Mouse (Mus musculus): ENCODE results near the gene Cd276. TPM values are rescaled to one million over a fixed set of nuclear protein-coding genes. Genes with fewer than 3 reads are reported as not detected.
A peak's percentile ranks its signal among the peaks of the same experiment; 100 is the strongest.

Gene Cd276
- 33.4 and 36.0 TPM in 2 replicates for polyA plus RNA-seq (2015; fragmentation: Nextera tagmentation; extraction: Ambion mirVana)

DNA sequence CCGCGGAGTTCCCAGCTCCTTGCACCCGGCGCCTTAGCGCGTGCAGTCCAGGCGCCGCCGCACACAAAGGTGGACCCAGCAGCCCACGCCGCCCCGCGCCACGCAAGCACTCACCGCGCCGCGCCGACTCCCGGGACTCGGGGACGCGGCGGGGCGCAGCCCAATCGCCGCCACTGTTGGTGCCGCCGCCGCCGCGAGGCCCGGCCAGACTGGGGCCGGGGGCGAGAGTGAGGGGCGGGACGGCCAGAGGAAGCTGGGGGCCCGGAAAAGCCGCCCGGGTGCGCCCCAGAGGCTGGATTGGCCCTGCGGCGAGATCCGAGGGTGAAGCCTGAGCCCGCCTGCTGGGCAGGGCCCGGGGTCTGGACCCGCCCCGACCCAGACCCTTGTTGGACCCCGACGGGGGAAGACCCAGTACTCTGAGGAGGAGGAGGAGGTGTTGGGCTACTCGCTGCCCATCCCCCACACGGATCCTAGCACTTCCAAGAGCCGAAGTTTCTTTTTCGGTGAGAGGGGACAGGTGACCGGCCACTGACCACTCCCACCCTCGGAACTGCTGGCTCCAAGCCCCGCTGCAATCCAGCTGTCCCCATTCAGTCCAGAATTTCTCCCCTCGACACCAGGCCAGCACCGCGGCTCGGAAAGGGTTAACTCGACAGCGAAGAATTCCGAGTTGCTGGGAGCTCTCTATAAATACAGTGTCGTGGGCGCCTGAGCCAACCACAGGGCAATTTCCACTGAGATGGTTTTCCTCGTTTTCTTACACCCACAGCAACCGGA, at the start of gene Cd276:
Cd276 (minus strand) TSS at position 530 of the 777 bp plus-strand sequence.
- Histone ChIP-seq H3K27ac (ENCODE audit: low read length) (peak within 1 kb of the TSS; percentile 95), H3K27me3 (replicated peaks; ENCODE audit: control insufficient read depth, insufficient read depth, low read length) (no peaks in the 10 kb centered on the region), H3K4me2 (ENCODE audit: low read length) (peak within 1 kb of the TSS; percentile 88), H3K36me3 (ENCODE audit: control insufficient read depth, insufficient read depth) (no peaks in the 10 kb centered on the region), H3K4me1 (replicated peaks; ENCODE audit: control insufficient read depth, insufficient read depth, low read length) (peaks cover 30% of the 10 kb centered on the region), H3K4me3 (replicated peaks; ENCODE audit: low read length) (peak within 1 kb of the TSS; percentile 94), H3K9me3 (ENCODE audit: control insufficient read depth, low read length) (no peaks in the 10 kb centered on the region), H3K9ac (replicated peaks; ENCODE audit: low read depth, low read length) (peak within 1 kb of the TSS; percentile 99)
- WGBS = under 1% methylated on average over 66 of the region's 68 CpGs
- peak; percentile 79 for ATAC-seq

DNA sequence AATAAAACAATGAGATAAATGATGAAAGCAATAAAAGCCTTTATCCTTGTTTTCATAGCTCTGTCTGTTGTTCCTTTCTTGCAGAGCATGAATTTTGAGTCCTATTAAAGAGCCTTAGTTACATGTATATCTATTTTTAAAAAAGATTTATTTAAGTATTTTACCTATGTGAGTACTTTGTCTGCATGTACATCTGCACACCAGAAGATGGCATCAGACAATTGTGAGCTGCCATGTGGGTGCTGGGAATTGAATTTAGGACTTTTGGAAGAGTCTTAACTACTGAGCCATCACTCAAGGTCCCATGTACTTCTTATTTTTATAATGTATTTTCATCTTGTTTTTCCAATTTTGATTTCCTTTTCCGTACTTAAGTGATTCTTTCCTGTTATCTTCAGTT, 40.1 kb upstream of the Cd276 start:
- Histone ChIP-seq H3K36me3 (ENCODE audit: control insufficient read depth, insufficient read depth) (no peaks in the 10 kb centered on the region), H3K4me1 (replicated peaks; ENCODE audit: control insufficient read depth, insufficient read depth, low read length) (no peaks in the 10 kb centered on the region; the same call in 1 of the 2 replicates), H3K27me3 (replicated peaks; ENCODE audit: control insufficient read depth, insufficient read depth, low read length) (no peaks in the 10 kb centered on the region), H3K9me3 (ENCODE audit: control insufficient read depth, low read length) (no peaks in the 10 kb centered on the region), H3K27ac (ENCODE audit: low read length) (no peak overlapping the region), H3K4me2 (ENCODE audit: low read length) (no peak overlapping the region), H3K9ac (replicated peaks; ENCODE audit: low read depth, low read length) (no peak overlapping the region), H3K4me3 (replicated peaks; ENCODE audit: low read length) (no peak overlapping the region)
- WGBS = 95% methylated on average over 1 of the region's 1 CpGs
- ATAC-seq = no peak

DNA sequence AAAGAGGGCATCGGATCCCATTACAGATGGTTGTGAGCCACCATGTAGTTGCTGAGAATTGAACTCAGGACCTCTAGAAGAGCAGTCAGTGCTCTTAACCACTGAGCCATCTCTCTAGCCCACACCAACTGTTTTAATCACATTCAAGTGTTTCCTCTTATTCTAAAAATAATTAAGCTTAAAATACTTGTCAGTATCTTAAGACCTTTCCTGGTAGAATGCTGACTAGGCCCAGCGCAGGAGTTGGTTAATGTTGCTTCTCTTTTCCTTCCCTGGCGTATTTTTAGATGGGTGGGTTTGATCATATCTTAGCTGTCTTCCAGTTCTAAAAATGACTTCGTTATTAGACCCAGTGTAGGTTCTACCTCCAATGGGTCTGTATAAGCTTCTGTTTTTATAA, 33.4 kb upstream of the Cd276 start:
- no peak overlapping the region for H3K27ac ChIP-seq (ENCODE audit: low read length)
- no peaks in the 10 kb centered on the region for H3K36me3 ChIP-seq (ENCODE audit: control insufficient read depth, insufficient read depth)
- H3K9me3 ChIP-seq (ENCODE audit: control insufficient read depth, low read length) = no peaks in the 10 kb centered on the region
- no peak overlapping the region for H3K4me2 ChIP-seq (ENCODE audit: low read length)
- H3K4me1 ChIP-seq (replicated peaks; ENCODE audit: control insufficient read depth, insufficient read depth, low read length) = 0 out of 2 replicates have a peak, but pooled peaks cover 3% of the 10 kb centered on the region
- no peaks in the 10 kb centered on the region for H3K27me3 ChIP-seq (replicated peaks; ENCODE audit: control insufficient read depth, insufficient read depth, low read length)
- 93% methylated on average over 4 of the region's 4 CpGs for WGBS
- H3K9ac ChIP-seq (replicated peaks; ENCODE audit: low read depth, low read length) = no peak overlapping the region
- H3K4me3 ChIP-seq (replicated peaks; ENCODE audit: low read length) = no peak overlapping the region
- ATAC-seq = no peak

DNA sequence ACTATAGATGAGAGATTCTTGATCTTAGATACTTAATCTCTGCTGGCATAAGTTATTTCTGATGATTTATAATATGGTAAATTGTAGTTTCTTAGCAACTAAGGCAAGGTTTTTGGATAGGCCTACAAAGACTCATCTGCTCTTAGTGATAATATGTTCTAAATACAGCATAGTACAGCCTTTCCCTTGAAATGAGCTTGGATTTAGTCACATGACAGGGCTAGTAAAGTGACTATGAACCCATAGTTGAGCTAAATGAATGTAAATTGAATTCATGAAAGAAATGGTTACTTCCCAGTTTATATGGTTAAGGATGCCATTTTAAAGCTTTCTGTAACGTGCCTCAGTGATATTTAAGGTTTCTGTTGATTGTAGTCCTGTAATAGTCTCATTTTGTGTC, 29.1 kb upstream of the Cd276 start:
- 66% methylated on average over 1 of the region's 1 CpGs for WGBS
- Histone ChIP-seq H3K9ac (replicated peaks; ENCODE audit: low read depth, low read length) (no peak overlapping the region), H3K27me3 (replicated peaks; ENCODE audit: control insufficient read depth, insufficient read depth, low read length) (no peaks in the 10 kb centered on the region), H3K4me1 (replicated peaks; ENCODE audit: control insufficient read depth, insufficient read depth, low read length) (peaks cover 12% of the 10 kb centered on the region), H3K9me3 (ENCODE audit: control insufficient read depth, low read length) (no peaks in the 10 kb centered on the region), H3K4me2 (ENCODE audit: low read length) (no peak overlapping the region), H3K36me3 (ENCODE audit: control insufficient read depth, insufficient read depth) (no peaks in the 10 kb centered on the region), H3K27ac (ENCODE audit: low read length) (no peak overlapping the region), H3K4me3 (replicated peaks; ENCODE audit: low read length) (no peak overlapping the region)
- no peak for ATAC-seq

DNA sequence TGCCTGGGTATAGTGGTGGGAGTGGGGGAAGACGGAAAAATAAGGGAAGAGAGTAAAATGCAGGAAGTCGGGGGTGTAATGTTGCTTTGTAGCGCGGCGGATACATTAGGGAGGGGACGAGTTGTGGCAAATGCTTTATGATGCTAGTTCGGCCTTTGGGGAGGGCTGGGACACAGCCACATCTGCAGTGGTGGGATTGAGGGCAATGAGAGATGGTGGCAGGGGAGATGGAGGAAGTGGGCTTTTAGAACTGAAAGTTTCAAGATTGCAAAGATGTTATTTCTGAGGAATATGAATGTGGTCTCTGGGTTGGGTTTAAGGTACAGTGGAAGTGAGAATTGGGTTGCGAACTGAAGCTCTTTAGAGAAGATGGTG, 28.0 kb upstream of the Cd276 start:
- under 1% methylated on average over 8 of the region's 8 CpGs for WGBS
- Histone ChIP-seq H3K36me3 (ENCODE audit: control insufficient read depth, insufficient read depth) (no peaks in the 10 kb centered on the region), H3K9ac (replicated peaks; ENCODE audit: low read depth, low read length) (peak overlapping the region; percentile 96), H3K27ac (ENCODE audit: low read length) (peak overlapping the region; percentile 98), H3K4me1 (replicated peaks; ENCODE audit: control insufficient read depth, insufficient read depth, low read length) (peaks cover 12% of the 10 kb centered on the region), H3K4me2 (ENCODE audit: low read length) (peak overlapping the region; percentile 92), H3K9me3 (ENCODE audit: control insufficient read depth, low read length) (no peaks in the 10 kb centered on the region), H3K27me3 (replicated peaks; ENCODE audit: control insufficient read depth, insufficient read depth, low read length) (no peaks in the 10 kb centered on the region), H3K4me3 (replicated peaks; ENCODE audit: low read length) (peak overlapping the region; percentile 97)
- ATAC-seq = no peak

DNA sequence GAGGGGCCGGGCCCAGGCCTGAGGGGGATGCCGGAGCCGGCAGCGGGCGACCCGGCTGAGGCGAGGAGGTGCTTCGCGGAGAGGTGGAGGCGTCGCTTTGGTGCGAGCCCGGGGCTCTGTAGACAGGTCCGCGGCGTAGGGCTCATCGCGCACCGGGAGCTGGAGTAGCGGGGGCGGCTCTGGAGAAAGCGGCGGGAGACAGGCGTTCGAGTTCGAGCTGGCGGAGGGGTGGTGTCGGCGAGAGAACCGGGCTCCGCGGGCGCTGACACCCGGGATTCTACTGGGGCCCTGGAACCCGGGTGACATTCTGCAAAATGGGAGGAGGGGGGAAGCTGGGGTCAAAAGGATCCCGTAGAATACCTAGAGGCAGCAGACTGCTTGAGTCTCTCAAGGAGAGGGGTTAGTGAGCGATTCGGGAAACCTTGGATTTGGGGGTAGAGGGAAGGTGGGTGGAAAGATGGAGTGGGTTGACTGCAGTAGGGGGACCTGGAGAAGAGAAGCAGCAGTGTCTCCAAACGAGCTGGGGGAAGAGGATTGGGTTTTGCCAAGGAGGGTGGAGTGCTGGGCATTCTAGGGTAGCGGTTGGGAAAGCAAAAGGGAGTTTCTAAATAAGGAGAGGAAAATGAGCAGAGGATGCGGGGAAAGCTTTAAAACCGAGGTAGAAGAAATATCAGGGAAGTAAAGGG, 27.5 kb upstream of the Cd276 start:
- no peaks in the 10 kb centered on the region for H3K27me3 ChIP-seq (replicated peaks; ENCODE audit: control insufficient read depth, insufficient read depth, low read length)

DNA sequence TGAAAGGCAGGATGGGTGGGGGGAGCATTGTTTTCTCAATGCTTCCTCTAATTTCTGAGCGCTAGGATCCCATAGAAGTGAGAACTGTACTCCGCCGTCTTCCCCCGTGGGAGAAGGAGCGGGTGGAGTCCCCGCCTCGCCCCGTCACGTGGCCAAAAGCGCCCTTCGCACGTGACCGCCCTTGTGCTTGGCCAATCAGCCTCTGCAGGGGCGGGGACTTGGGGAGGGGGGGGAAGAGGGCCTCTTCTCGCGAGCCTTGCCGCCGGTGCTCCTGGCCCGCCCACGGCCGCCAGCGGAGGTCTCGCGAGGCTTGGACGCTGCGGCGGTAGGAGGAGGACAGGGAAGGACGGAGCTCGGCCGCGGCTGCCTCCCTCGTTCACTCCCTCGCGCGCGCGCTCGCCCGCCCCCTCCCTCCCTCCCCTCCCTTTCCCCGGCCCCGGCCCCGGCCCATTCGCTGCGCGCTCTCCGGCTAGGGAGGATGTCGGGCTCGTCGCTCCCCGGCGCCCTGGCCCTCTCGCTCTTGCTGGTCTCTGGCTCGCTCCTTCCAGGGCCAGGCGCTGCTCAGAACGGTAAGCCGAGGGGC, 26.8 kb upstream of the Cd276 start, which contains the start of gene Nptn:
Nptn (plus strand) TSS at position 283 of the 583 bp plus-strand sequence.
- Histone ChIP-seq H3K4me1 (replicated peaks; ENCODE audit: control insufficient read depth, insufficient read depth, low read length) (peaks cover 12% of the 10 kb centered on the region), H3K36me3 (ENCODE audit: control insufficient read depth, insufficient read depth) (no peaks in the 10 kb centered on the region), H3K9ac (replicated peaks; ENCODE audit: low read depth, low read length) (peak within 1 kb of the TSS; percentile 96), H3K27ac (ENCODE audit: low read length) (peak within 1 kb of the TSS; percentile 98), H3K27me3 (replicated peaks; ENCODE audit: control insufficient read depth, insufficient read depth, low read length) (no peaks in the 10 kb centered on the region), H3K9me3 (ENCODE audit: control insufficient read depth, low read length) (no peaks in the 10 kb centered on the region), H3K4me2 (ENCODE audit: low read length) (peak within 1 kb of the TSS; percentile 92), H3K4me3 (replicated peaks; ENCODE audit: low read length) (peak within 1 kb of the TSS; percentile 97)
- WGBS = 0% methylated on average over 18 of the region's 56 CpGs
- peak; percentile 99 for ATAC-seq

More for the DNA sequence above, 27.5 kb upstream of the Cd276 start:
- no peaks in the 10 kb centered on the region for H3K36me3 ChIP-seq (ENCODE audit: control insufficient read depth, insufficient read depth)
- H3K9me3 ChIP-seq (ENCODE audit: control insufficient read depth, low read length) = no peaks in the 10 kb centered on the region
- ATAC-seq = peak; percentile 70
- H3K4me2 ChIP-seq (ENCODE audit: low read length) = peak overlapping the region; percentile 92
- H3K4me1 ChIP-seq (replicated peaks; ENCODE audit: control insufficient read depth, insufficient read depth, low read length) = peaks cover 12% of the 10 kb centered on the region
- H3K27ac ChIP-seq (ENCODE audit: low read length) = peak overlapping the region; percentile 98
- under 1% methylated on average over 42 of the region's 42 CpGs for WGBS
- peak overlapping the region; percentile 97 for H3K4me3 ChIP-seq (replicated peaks; ENCODE audit: low read length)
- peak overlapping the region; percentile 96 for H3K9ac ChIP-seq (replicated peaks; ENCODE audit: low read depth, low read length)

DNA sequence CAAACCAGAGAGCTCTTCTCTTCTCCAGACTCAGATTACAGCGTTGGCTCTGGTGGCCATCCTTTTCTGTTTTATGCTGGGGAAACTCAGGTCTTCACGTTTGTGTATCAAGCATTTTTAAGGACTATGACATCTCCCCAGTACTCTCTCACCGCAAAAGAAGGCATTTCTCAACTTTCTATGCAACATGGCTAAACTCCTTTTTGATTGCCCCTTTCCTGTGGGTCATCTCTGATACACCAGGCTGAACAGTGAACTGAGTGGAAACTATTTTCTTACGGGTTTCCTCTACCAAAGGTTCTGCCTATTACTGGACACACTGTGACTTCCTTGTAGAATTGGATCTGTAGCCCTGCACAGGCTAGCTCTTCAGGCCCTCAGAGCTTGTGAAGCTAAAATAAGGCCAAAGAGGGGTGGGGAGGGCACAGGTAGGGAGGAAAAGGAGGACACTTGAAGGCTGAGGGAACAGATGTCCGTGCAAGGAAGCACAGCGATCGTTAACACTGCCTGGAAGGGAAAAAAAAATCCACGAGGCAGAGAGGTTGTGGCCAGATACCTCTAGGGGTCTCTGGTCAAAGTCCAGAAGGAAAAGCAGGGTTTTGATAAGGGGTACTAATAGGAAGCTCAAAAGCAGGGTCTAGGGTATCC, 26.2 kb upstream of the Cd276 start:
- WGBS = 36% methylated on average over 8 of the region's 8 CpGs
- H3K9me3 ChIP-seq (ENCODE audit: control insufficient read depth, low read length) = no peaks in the 10 kb centered on the region
- H3K27ac ChIP-seq (ENCODE audit: low read length) = peak overlapping the region; percentile 84

More for the DNA sequence above, 26.2 kb upstream of the Cd276 start:
- Histone ChIP-seq H3K36me3 (ENCODE audit: control insufficient read depth, insufficient read depth) (no peaks in the 10 kb centered on the region), H3K27me3 (replicated peaks; ENCODE audit: control insufficient read depth, insufficient read depth, low read length) (no peaks in the 10 kb centered on the region), H3K4me1 (replicated peaks; ENCODE audit: control insufficient read depth, insufficient read depth, low read length) (peaks cover 12% of the 10 kb centered on the region), H3K4me3 (replicated peaks; ENCODE audit: low read length) (peak overlapping the region; percentile 97), H3K9ac (replicated peaks; ENCODE audit: low read depth, low read length) (peak overlapping the region; percentile 60), H3K4me2 (ENCODE audit: low read length) (peak overlapping the region; percentile 75)
- no peak for ATAC-seq
